Comparison of ENCODE assay signal across 18 mouse cellular contexts in genomic region chr16:51517079-51517478, GRCm38 (mm10).
DNase-seq lines count a peak whose midpoint lies in the region; ATAC-seq and TF ChIP-seq lines count a peak whose summit lies in the region.
"Had no signal": no experiment of that assay in that cellular context is flagged by ENCODE, and none has a peak within 500 bp of the region (broad histone marks: within the 10 kb centered on the region; RNA-seq: fewer than 3 reads in every experiment).

No protein-coding gene starts in this region.

- no peak for TF ChIP-seq CTCF in midbrain, postnatal 0 days (IDR thresholded peaks at IDR 0.05)

- no peaks in the 10 kb centered on the region for H3K27me3 ChIP-seq in forebrain, embryonic 13.5 days
- no peaks in the 10 kb centered on the region for H3K27me3 ChIP-seq in forebrain, embryonic 15.5 days
- no peaks in the 10 kb centered on the region for H3K27me3 ChIP-seq in midbrain, postnatal 0 days (ENCODE audit: insufficient read depth, low read length)
- no peaks in the 10 kb centered on the region for H3K27me3 ChIP-seq in midbrain, embryonic 13.5 days
- no peaks in the 10 kb centered on the region for H3K27me3 ChIP-seq in hindbrain, embryonic 13.5 days
- H3K27me3 ChIP-seq: hindbrain, embryonic 15.5 days; limb, embryonic 12.5 days; megakaryocyte, embryonic 14.5 days had no signal

- H3K9ac ChIP-seq in forebrain, embryonic 13.5 days: no peak overlapping the region
- no peak overlapping the region for H3K9ac ChIP-seq in forebrain, embryonic 15.5 days (replicated peaks)
- H3K9ac ChIP-seq in midbrain, postnatal 0 days (replicated peaks; ENCODE audit: low read length, poor library complexity, severe bottlenecking): no peak overlapping the region
- no peak overlapping the region for H3K9ac ChIP-seq in midbrain, embryonic 13.5 days (replicated peaks)
- H3K9ac ChIP-seq in hindbrain, embryonic 13.5 days: no peak overlapping the region
- H3K9ac ChIP-seq: hindbrain, embryonic 15.5 days; limb, embryonic 12.5 days; liver, embryonic 14.5 days had no signal

- peak; percentile 65; the same call in 1 of the 2 replicates for ATAC-seq in forebrain, embryonic 13.5 days
- no peak for ATAC-seq in forebrain, embryonic 15.5 days (replicated peaks)
- no peak for ATAC-seq in midbrain, postnatal 0 days (ENCODE audit: low FRiP score)
- no peak for ATAC-seq in midbrain, embryonic 13.5 days
- peak; percentile 55; the same call in 1 of the 2 replicates for ATAC-seq in hindbrain, embryonic 13.5 days (ENCODE audit: low FRiP score)
- ATAC-seq: activated CD4-positive, CD25-positive, alpha-beta regulatory T cell, adult 4 months; lung, postnatal 0 days had no signal

- no peak overlapping the region for H3K4me2 ChIP-seq in forebrain, embryonic 13.5 days
- no peak overlapping the region for H3K4me2 ChIP-seq in forebrain, embryonic 15.5 days (replicated peaks)
- no peak overlapping the region for H3K4me2 ChIP-seq in midbrain, postnatal 0 days (ENCODE audit: low read depth, low read length, poor library complexity, severe bottlenecking)
- no peak overlapping the region for H3K4me2 ChIP-seq in midbrain, embryonic 13.5 days (replicated peaks)
- H3K4me2 ChIP-seq in hindbrain, embryonic 13.5 days: no peak overlapping the region
- H3K4me2 ChIP-seq: hindbrain, embryonic 15.5 days; limb, embryonic 12.5 days had no signal

- 45% methylated on average over 3 of the region's 3 CpGs for WGBS in forebrain, embryonic 13.5 days
- WGBS in forebrain, embryonic 15.5 days: 36% methylated on average over 3 of the region's 3 CpGs
- WGBS in midbrain, postnatal 0 days: 73% methylated on average over 3 of the region's 3 CpGs
- WGBS in midbrain, embryonic 13.5 days: 56% methylated on average over 3 of the region's 3 CpGs
- WGBS in hindbrain, embryonic 13.5 days: 38% methylated on average over 3 of the region's 3 CpGs

- H3K4me3 ChIP-seq in forebrain, embryonic 13.5 days: no peak overlapping the region
- no peak overlapping the region for H3K4me3 ChIP-seq in forebrain, embryonic 15.5 days
- no peak overlapping the region for H3K4me3 ChIP-seq in midbrain, postnatal 0 days (ENCODE audit: low read depth, low read length)
- H3K4me3 ChIP-seq in midbrain, embryonic 13.5 days (replicated peaks): no peak overlapping the region
- no peak overlapping the region for H3K4me3 ChIP-seq in hindbrain, embryonic 13.5 days
- H3K4me3 ChIP-seq: hindbrain, embryonic 15.5 days; limb, embryonic 12.5 days; megakaryocyte, embryonic 14.5 days had no signal

- H3K9me3 ChIP-seq in forebrain, embryonic 13.5 days (replicated peaks): no peaks in the 10 kb centered on the region
- H3K9me3 ChIP-seq in forebrain, embryonic 15.5 days: no peaks in the 10 kb centered on the region
- no peaks in the 10 kb centered on the region for H3K9me3 ChIP-seq in midbrain, postnatal 0 days (ENCODE audit: low read length)
- H3K9me3 ChIP-seq in midbrain, embryonic 13.5 days: no peaks in the 10 kb centered on the region
- H3K9me3 ChIP-seq in hindbrain, embryonic 13.5 days: no peaks in the 10 kb centered on the region
- H3K9me3 ChIP-seq: hindbrain, embryonic 15.5 days; limb, embryonic 12.5 days; megakaryocyte, embryonic 14.5 days had no signal

- H3K27ac ChIP-seq in forebrain, embryonic 13.5 days: no peak overlapping the region
- H3K27ac ChIP-seq in forebrain, embryonic 15.5 days (replicated peaks): no peak overlapping the region
- no peak overlapping the region for H3K27ac ChIP-seq in midbrain, postnatal 0 days (ENCODE audit: low read depth, low read length)
- no peak overlapping the region for H3K27ac ChIP-seq in midbrain, embryonic 13.5 days
- no peak overlapping the region; the same call in 1 of the 2 replicates for H3K27ac ChIP-seq in hindbrain, embryonic 13.5 days
- H3K27ac ChIP-seq: hindbrain, embryonic 15.5 days; limb, embryonic 12.5 days; liver, embryonic 14.5 days had no signal

- no peaks in the 10 kb centered on the region for H3K36me3 ChIP-seq in forebrain, embryonic 13.5 days (ENCODE audit: poor library complexity, severe bottlenecking)
- no peaks in the 10 kb centered on the region for H3K36me3 ChIP-seq in forebrain, embryonic 15.5 days
- no peaks in the 10 kb centered on the region for H3K36me3 ChIP-seq in midbrain, postnatal 0 days (ENCODE audit: insufficient read depth, low read length)
- H3K36me3 ChIP-seq in midbrain, embryonic 13.5 days: no peaks in the 10 kb centered on the region
- no peaks in the 10 kb centered on the region for H3K36me3 ChIP-seq in hindbrain, embryonic 13.5 days
- H3K36me3 ChIP-seq: hindbrain, embryonic 15.5 days; limb, embryonic 12.5 days had no signal

- H3K4me1 ChIP-seq in forebrain, embryonic 13.5 days: peaks cover 12% of the 10 kb centered on the region
- H3K4me1 ChIP-seq in forebrain, embryonic 15.5 days: no peaks in the 10 kb centered on the region
- H3K4me1 ChIP-seq in midbrain, postnatal 0 days (ENCODE audit: insufficient read depth, low read length): no peaks in the 10 kb centered on the region
- peaks cover 13% of the 10 kb centered on the region for H3K4me1 ChIP-seq in midbrain, embryonic 13.5 days (replicated peaks)
- peaks cover 24% of the 10 kb centered on the region for H3K4me1 ChIP-seq in hindbrain, embryonic 13.5 days (replicated peaks)
- H3K4me1 ChIP-seq: megakaryocyte, embryonic 14.5 days had no signal

- peak; percentile 17 for DNase-seq in midbrain, postnatal 0 days (ENCODE audit: low spot score)
- DNase-seq in cerebellum, adult 9-11 months: peak; percentile 89
- no peak for DNase-seq in layer of hippocampus, postnatal 10 days (ENCODE audit: low spot score in 2 of 2)
- DNase-seq in urinary bladder, postnatal 14 days (ENCODE audit: low spot score): no peak
- DNase-seq: kidney, adult 18-20 months; kidney, postnatal 4 days; layer of hippocampus, postnatal 36 days; right cerebral cortex, postnatal 4 days had no signal

Comparison
In these comparisons a context has a peak if more than half of its experiments do, and no peak if none do; other contexts are left out.
1. ATAC-seq: peak in forebrain, embryonic 13.5 days (single experiment) and hindbrain, embryonic 13.5 days (single experiment); none in forebrain, embryonic 15.5 days (single experiment), midbrain, postnatal 0 days (single experiment) and midbrain, embryonic 13.5 days (single experiment).
2. DNase-seq: peak in midbrain, postnatal 0 days (single experiment) and cerebellum, adult 9-11 months (single experiment); none in layer of hippocampus, postnatal 10 days (0 of 2) and urinary bladder, postnatal 14 days (single experiment).